33 mouse cellular contexts compared by ENCODE assay signal in genomic region chr11:78475289-78475688, GRCm38 (mm10). TPM values are rescaled to one million over a fixed set of nuclear protein-coding genes. Genes with fewer than 3 reads are reported as not detected.
A peak's percentile ranks its signal among the peaks of the same experiment; 100 is the strongest.
DNase-seq lines count a peak whose midpoint lies in the region; ATAC-seq and TF ChIP-seq lines count a peak whose summit lies in the region.
"Had no signal": no experiment of that assay in that cellular context is flagged by ENCODE, and none has a peak within 500 bp of the region (broad histone marks: within the 10 kb centered on the region; RNA-seq: fewer than 3 reads in every experiment).

No protein-coding gene starts in this region.

- peaks cover 0 to 6% of the 10 kb centered on the region in 2 experiments; a peak in 1 of 4 replicates for H3K4me1 ChIP-seq in MEL (ENCODE audit: control insufficient read depth in 1 of 2, insufficient read depth in 2 of 2, low read length in 2 of 2)
- no peaks in the 10 kb centered on the region for H3K4me1 ChIP-seq in midbrain, embryonic 10.5 days
- H3K4me1 ChIP-seq: embryonic facial prominence, embryonic 12.5 days; embryonic facial prominence, embryonic 15.5 days; heart, embryonic 10.5 days; heart, embryonic 13.5 days had no signal

- WGBS in midbrain, embryonic 10.5 days = 89% methylated on average over 3 of the region's 3 CpGs

- ATAC-seq in granulocyte monocyte progenitor cell, adult 5-6 weeks (replicated peaks; ENCODE audit: poor library complexity, severe bottlenecking) = peak; percentile 88
- ATAC-seq: CD4-positive, CD25-positive, alpha-beta regulatory T cell, adult 4 months; forebrain, embryonic 14.5 days; forebrain, postnatal 0 days; hindbrain, postnatal 0 days; inflammation-experienced regulatory T-cells, adult 6 months; Patski had no signal

- TF ChIP-seq RAD21 in MEL (IDR thresholded peaks at IDR 0.05; ENCODE audit: low read depth, low read length) = no peak

- DNase-seq in MEL (ENCODE audit: low read depth, low spot score) (peak; percentile 44), MEL-GATA-1-ER (ENCODE audit: extremely low read depth, low read depth) (peak; percentile 36)
- no peak for DNase-seq in thymus, postnatal 25 days
- no peak for DNase-seq in frontal cortex, postnatal 14 days (ENCODE audit: low spot score in 2 of 2)
- DNase-seq in midbrain, embryonic 10.5 days (ENCODE audit: low spot score) = no peak
- DNase-seq: adrenal gland, postnatal 10 days; adrenal gland, postnatal 36 days; cerebellum, adult 11-12 months; cerebellum, adult 8-10 months; cerebellum, postnatal 14 days; forebrain, postnatal 0 days; gastrocnemius, postnatal 25 days; heart, adult 2 months; heart, postnatal 14 days; heart, postnatal 4 days had no signal

- H3K9ac ChIP-seq in MEL (ENCODE audit: control insufficient read depth, low read depth, low read length, poor library complexity, severe bottlenecking) = no peak overlapping the region
- H3K9ac ChIP-seq: embryonic facial prominence, embryonic 12.5 days; embryonic facial prominence, embryonic 15.5 days; forebrain, postnatal 0 days; heart, embryonic 13.5 days; hindbrain, embryonic 14.5 days had no signal

- TF ChIP-seq CTCF in MEL (IDR thresholded peaks at IDR 0.05 in 2 of 3, conservative IDR thresholded peaks at IDR 0.05 in 1 of 3; ENCODE audit: control insufficient read depth in 1 of 3, insufficient read depth in 1 of 3, low read depth in 2 of 3, low read length in 3 of 3, poor library complexity in 1 of 3, severe bottlenecking in 1 of 3) = no peak

- no peaks in the 10 kb centered on the region for H3K9me3 ChIP-seq in MEL (replicated peaks; ENCODE audit: insufficient read depth, low read length)
- no peaks in the 10 kb centered on the region for H3K9me3 ChIP-seq in midbrain, embryonic 10.5 days (replicated peaks)
- H3K9me3 ChIP-seq: embryonic facial prominence, embryonic 12.5 days; embryonic facial prominence, embryonic 15.5 days; heart, embryonic 10.5 days; heart, embryonic 13.5 days had no signal

- H3K4me3 ChIP-seq in MEL (ENCODE audit: control insufficient read depth in 1 of 2, insufficient read depth in 1 of 2, low read depth in 2 of 2, low read length in 2 of 2) = no peak overlapping the region
- H3K4me3 ChIP-seq in midbrain, embryonic 10.5 days = no peak overlapping the region
- H3K4me3 ChIP-seq: embryonic facial prominence, embryonic 12.5 days; embryonic facial prominence, embryonic 15.5 days; heart, adult 2 months; heart, embryonic 10.5 days; heart, embryonic 13.5 days had no signal

- H3K79me2 ChIP-seq in MEL (ENCODE audit: control insufficient read depth, insufficient read depth, low read length, poor library complexity) = no peaks in the 10 kb centered on the region

- H3K27ac ChIP-seq in MEL (ENCODE audit: control insufficient read depth, low read depth, low read length) = no peak overlapping the region
- no peak overlapping the region for H3K27ac ChIP-seq in midbrain, embryonic 10.5 days (replicated peaks)
- H3K27ac ChIP-seq: embryonic facial prominence, embryonic 12.5 days; embryonic facial prominence, embryonic 15.5 days; heart, adult 2 months; heart, embryonic 10.5 days; heart, embryonic 13.5 days; hindbrain, embryonic 14.5 days; hindbrain, postnatal 0 days had no signal

- H3K27me3 ChIP-seq in MEL (ENCODE audit: control insufficient read depth in 1 of 2, insufficient read depth in 2 of 2, low read length in 2 of 2) = 0 out of 4 replicates have a peak, but pooled peaks cover 0 to 3% of the 10 kb centered on the region in 2 experiments
- no peaks in the 10 kb centered on the region for H3K27me3 ChIP-seq in midbrain, embryonic 10.5 days (ENCODE audit: low read depth, poor library complexity, severe bottlenecking)
- H3K27me3 ChIP-seq: embryonic facial prominence, embryonic 12.5 days; embryonic facial prominence, embryonic 15.5 days; Patski had no signal

- H3K36me3 ChIP-seq in MEL (ENCODE audit: control insufficient read depth in 1 of 2, insufficient read depth in 2 of 2, low read length in 2 of 2) = no peaks in the 10 kb centered on the region
- H3K36me3 ChIP-seq in midbrain, embryonic 10.5 days = peaks cover 45% of the 10 kb centered on the region
- H3K36me3 ChIP-seq: heart, embryonic 10.5 days; heart, embryonic 13.5 days had no signal

- no peak for TF ChIP-seq EP300 in MEL (IDR thresholded peaks at IDR 0.05; ENCODE audit: low read depth in 1 of 2, low read length in 2 of 2)

- no peak for TF ChIP-seq POLR2A in MEL (IDR thresholded peaks at IDR 0.05; ENCODE audit: control insufficient read depth in 1 of 2, insufficient read depth in 1 of 2, low read depth in 1 of 2, low read length in 2 of 2, poor library complexity in 1 of 2)

TF ChIP-seq in MEL, 35 proteins besides CTCF, POLR2A, EP300 and RAD21:
- no peak for TF ChIP-seq ZMIZ1 (IDR thresholded peaks at IDR 0.05; ENCODE audit: low read depth, low read length)
- TF ChIP-seq SMC3 (IDR thresholded peaks at IDR 0.05; ENCODE audit: low read depth, low read length) = no peak
- TF ChIP-seq GATA1 (IDR thresholded peaks at IDR 0.05; ENCODE audit: low read depth, low read length) = no peak
- TF ChIP-seq MYC (IDR thresholded peaks at IDR 0.05; ENCODE audit: low read depth, low read length) = no peak
- TF ChIP-seq TBP (IDR thresholded peaks at IDR 0.05; ENCODE audit: low read depth, low read length) = no peak
- no peak for TF ChIP-seq POLR2AphosphoS5 (IDR thresholded peaks at IDR 0.05; ENCODE audit: borderline replicate concordance, low read depth, low read length)
- no peak for TF ChIP-seq ZKSCAN1 (IDR thresholded peaks at IDR 0.05; ENCODE audit: low read depth, low read length)
- TF ChIP-seq BHLHE40 (IDR thresholded peaks at IDR 0.05; ENCODE audit: borderline replicate concordance, low read depth, low read length) = no peak
- TF ChIP-seq JUND (IDR thresholded peaks at IDR 0.05; ENCODE audit: low read depth, low read length) = no peak
- no peak for TF ChIP-seq USF1 (IDR thresholded peaks at IDR 0.05; ENCODE audit: low read depth, low read length)
- no peak for TF ChIP-seq NRF1 (IDR thresholded peaks at IDR 0.05; ENCODE audit: insufficient read depth, low read depth, low read length, poor library complexity, severe bottlenecking)
- TF ChIP-seq MAFK (IDR thresholded peaks at IDR 0.05; ENCODE audit: borderline replicate concordance, low read depth, low read length) = no peak

RNA-seq across cellular contexts. Expression of gene Slc46a1, which starts 9.8 kb away (rescaled TPM):
- total RNA-seq in MEL (2012; rRNA removed) = 7.5 and 11.6 TPM in 2 replicates
- 1 to 10 TPM in 1 of 2 experiments, not detected in 1; 8.3 TPM for polyA plus RNA-seq in MEL (2012; ENCODE audit: insufficient read depth in 1 of 2, insufficient read length in 2 of 2, low read depth in 1 of 2, low replicate concordance in 2 of 2, missing spikeins in 1 of 2)
- 4.2 TPM in 1 of 2 replicates, not detected in the other for total RNA-seq in granulocyte monocyte progenitor cell, adult 5-6 weeks (2014; fragmentation: Nextera tagmentation)
- 1.9 and 2.7 TPM in 2 replicates for total RNA-seq in granulocyte monocyte progenitor cell, adult 5-6 weeks (2017)
- 23.2 and 27.1 TPM in 2 replicates for polyA plus RNA-seq in midbrain, embryonic 10.5 days (2016; fragmentation: Nextera tagmentation; extraction: Ambion mirVana)

RNA-seq across cellular contexts. Expression of gene Sarm1, which starts 22.3 kb away (rescaled TPM):
- 0.73 and 1.1 TPM in 2 replicates for total RNA-seq in MEL (2012; rRNA removed)
- polyA plus RNA-seq in MEL (2012; ENCODE audit: insufficient read depth in 1 of 2, insufficient read length in 2 of 2, low read depth in 1 of 2, low replicate concordance in 2 of 2, missing spikeins in 1 of 2) = 1 to 10 TPM in 1 of 2 experiments, not detected in 1; 4.3 TPM
- total RNA-seq in granulocyte monocyte progenitor cell, adult 5-6 weeks (2014; fragmentation: Nextera tagmentation) = not detected in 2 replicates
- not detected in 2 replicates for total RNA-seq in granulocyte monocyte progenitor cell, adult 5-6 weeks (2017)
- 16.9 and 23.9 TPM in 2 replicates for polyA plus RNA-seq in midbrain, embryonic 10.5 days (2016; fragmentation: Nextera tagmentation; extraction: Ambion mirVana)

RNA-seq across cellular contexts. Expression of gene Vtn, which starts 23.6 kb away (rescaled TPM):
- total RNA-seq in MEL (2012; rRNA removed) = not detected in 2 replicates
- under 1 TPM in 1 of 2 experiments, not detected in 1; 0.18 TPM for polyA plus RNA-seq in MEL (2012; ENCODE audit: insufficient read depth in 1 of 2, insufficient read length in 2 of 2, low read depth in 1 of 2, low replicate concordance in 2 of 2, missing spikeins in 1 of 2)
- not detected in 2 replicates for total RNA-seq in granulocyte monocyte progenitor cell, adult 5-6 weeks (2014; fragmentation: Nextera tagmentation)
- not detected in 2 replicates for total RNA-seq in granulocyte monocyte progenitor cell, adult 5-6 weeks (2017)
- 116 and 119 TPM in 2 replicates for polyA plus RNA-seq in midbrain, embryonic 10.5 days (2016; fragmentation: Nextera tagmentation; extraction: Ambion mirVana)
- polyA plus RNA-seq: C2C12; CD4-positive, CD25-positive, alpha-beta regulatory T cell, adult 4 months; inflammation-experienced regulatory T-cells, adult 6 months; Patski had no signal

RNA-seq across cellular contexts. Expression of gene Sebox, which starts 28.0 kb away (rescaled TPM):
- 0.15 TPM in 1 of 2 replicates, not detected in the other for total RNA-seq in MEL (2012; rRNA removed)
- under 1 TPM in 1 of 2 experiments, not detected in 1; 0.06 TPM for polyA plus RNA-seq in MEL (2012; ENCODE audit: insufficient read depth in 1 of 2, insufficient read length in 2 of 2, low read depth in 1 of 2, low replicate concordance in 2 of 2, missing spikeins in 1 of 2)
- not detected in 2 replicates for total RNA-seq in granulocyte monocyte progenitor cell, adult 5-6 weeks (2014; fragmentation: Nextera tagmentation)
- not detected in 2 replicates for total RNA-seq in granulocyte monocyte progenitor cell, adult 5-6 weeks (2017)
- polyA plus RNA-seq in midbrain, embryonic 10.5 days (2016; fragmentation: Nextera tagmentation; extraction: Ambion mirVana) = 0.20 TPM in 1 of 2 replicates, not detected in the other
- total RNA-seq: adrenal gland, adult 18-20 months; adrenal gland, postnatal 10 days; adrenal gland, postnatal 36 days; gastrocnemius, adult 8-10 months; gastrocnemius, postnatal 25 days; heart, adult 2 months; heart, postnatal 14 days; heart, postnatal 4 days had no signal
- polyA plus RNA-seq: CD4-positive, CD25-positive, alpha-beta regulatory T cell, adult 4 months; embryonic facial prominence, embryonic 12.5 days; embryonic facial prominence, embryonic 15.5 days; forebrain, embryonic 11.5 days; forebrain, postnatal 0 days; gonadal fat pad, adult 2 months; heart, adult 2 months; heart, embryonic 10.5 days; heart, embryonic 13.5 days; heart, embryonic 16.5 days; hindbrain, embryonic 11.5 days; hindbrain, embryonic 14.5 days; inflammation-experienced regulatory T-cells, adult 6 months; Patski had no signal

RNA-seq across cellular contexts. Expression of gene Tmem199, which starts 36.7 kb away (rescaled TPM):
- total RNA-seq in MEL (2012; rRNA removed) = 51.9 and 57.1 TPM in 2 replicates
- polyA plus RNA-seq in MEL (2012; ENCODE audit: insufficient read depth in 1 of 2, insufficient read length in 2 of 2, low read depth in 1 of 2, low replicate concordance in 2 of 2, missing spikeins in 1 of 2) = 10 to 100 TPM in 1 of 2 experiments, not detected in 1; 36.5 TPM
- total RNA-seq in granulocyte monocyte progenitor cell, adult 5-6 weeks (2014; fragmentation: Nextera tagmentation) = 21.9 and 36.8 TPM in 2 replicates
- total RNA-seq in granulocyte monocyte progenitor cell, adult 5-6 weeks (2017) = 25.5 and 29.9 TPM in 2 replicates
- 81.8 and 88.8 TPM in 2 replicates for polyA plus RNA-seq in midbrain, embryonic 10.5 days (2016; fragmentation: Nextera tagmentation; extraction: Ambion mirVana)

Comparison
In these comparisons a context has a peak if more than half of its experiments do, and no peak if none do; other contexts are left out.
1. DNase-seq: peak in MEL (single experiment) and MEL-GATA-1-ER (single experiment); none in thymus, postnatal 25 days (single experiment), frontal cortex, postnatal 14 days (0 of 2) and midbrain, embryonic 10.5 days (single experiment).